Comparison of ENCODE assay signal across 8 mouse cellular contexts in genomic region chr6:72108941-72109892, GRCm38 (mm10). TPM values are rescaled to one million over a fixed set of nuclear protein-coding genes. Genes with fewer than 3 reads are reported as not detected.
DNase-seq lines count a peak whose midpoint lies in the region; ATAC-seq lines count a peak whose summit lies in the region.

No protein-coding gene starts in this region.

- peak overlapping the region; percentile 37 for H3K27ac ChIP-seq in heart, embryonic 13.5 days (replicated peaks)
- peak overlapping the region; percentile 60 for H3K27ac ChIP-seq in lung, embryonic 16.5 days (ENCODE audit: low read length)

- peak overlapping the region; percentile 11; the same call in 1 of the 2 replicates for H3K4me3 ChIP-seq in heart, embryonic 13.5 days
- H3K4me3 ChIP-seq in lung, embryonic 16.5 days (ENCODE audit: low read length) = no peak overlapping the region

- DNase-seq in heart, adult 9 months (ENCODE audit: low spot score in 2 of 2) = no peak
- DNase-seq in MEL-GATA-1-ER (ENCODE audit: extremely low read depth, low read depth) = peak; percentile 83
- peak; percentile 71 for DNase-seq in fibroblast of lung, adult 2 months (ENCODE audit: low read depth)
- DNase-seq in embryo, embryonic 10.5 days (ENCODE audit: low spot score) = no peak
- no peak for DNase-seq in kidney, postnatal 25 days
- no peak for DNase-seq in kidney, postnatal 10 days

- H3K9ac ChIP-seq in heart, embryonic 13.5 days = 0 out of 2 replicates have a peak overlapping the region, but pooled peaks have one; percentile 44
- H3K9ac ChIP-seq in lung, embryonic 16.5 days (ENCODE audit: low read length) = no peak overlapping the region

- no peak; the same call in 1 of the 2 replicates for ATAC-seq in heart, embryonic 13.5 days (ENCODE audit: extremely low read depth, insufficient number of reproducible peaks, low FRiP score, low TSS enrichment)
- ATAC-seq in lung, embryonic 16.5 days (ENCODE audit: low read depth) = peak; percentile 82

- peak overlapping the region; percentile 52 for H3K4me2 ChIP-seq in heart, embryonic 13.5 days
- H3K4me2 ChIP-seq in lung, embryonic 16.5 days (ENCODE audit: low read depth, low read length) = peak overlapping the region; percentile 7; the same call in 1 of the 2 replicates

- no peaks in the 10 kb centered on the region for H3K9me3 ChIP-seq in heart, embryonic 13.5 days
- no peaks in the 10 kb centered on the region for H3K9me3 ChIP-seq in lung, embryonic 16.5 days (ENCODE audit: control insufficient read depth, low read length)

- peaks cover 12% of the 10 kb centered on the region for H3K36me3 ChIP-seq in heart, embryonic 13.5 days
- H3K36me3 ChIP-seq in lung, embryonic 16.5 days (ENCODE audit: control insufficient read depth, insufficient read depth, low read length) = no peaks in the 10 kb centered on the region

- no peaks in the 10 kb centered on the region for H3K27me3 ChIP-seq in heart, embryonic 13.5 days (replicated peaks)
- H3K27me3 ChIP-seq in lung, embryonic 16.5 days (ENCODE audit: control insufficient read depth, insufficient read depth, low read depth, low read length) = no peaks in the 10 kb centered on the region

- 40% methylated on average over 14 of the region's 14 CpGs for WGBS in heart, embryonic 13.5 days
- 39% methylated on average over 14 of the region's 14 CpGs for WGBS in lung, embryonic 16.5 days

- H3K4me1 ChIP-seq in heart, embryonic 13.5 days = peaks cover 68% of the 10 kb centered on the region
- H3K4me1 ChIP-seq in lung, embryonic 16.5 days (replicated peaks; ENCODE audit: control insufficient read depth, insufficient read depth, low read length) = peaks cover 20% of the 10 kb centered on the region

RNA-seq across cellular contexts. Expression of gene St3gal5, which starts 11.8 kb away (rescaled TPM):
- polyA plus RNA-seq in heart, embryonic 13.5 days (2015; fragmentation: Nextera tagmentation; extraction: Ambion mirVana) = 50.2 and 50.8 TPM in 2 replicates
- 40.5 and 43.1 TPM in 2 replicates for polyA plus RNA-seq in lung, embryonic 16.5 days (2015; fragmentation: Nextera tagmentation; extraction: Ambion mirVana)

Comparison
In these comparisons a context has a peak if more than half of its experiments do, and no peak if none do; other contexts are left out.
1. DNase-seq: peak in MEL-GATA-1-ER (single experiment) and fibroblast of lung, adult 2 months (single experiment); none in heart, adult 9 months (0 of 2), embryo, embryonic 10.5 days (single experiment), kidney, postnatal 25 days (0 of 2) and kidney, postnatal 10 days (single experiment).